Mouse (Mus musculus) myocyte (in vitro differentiated cells): ENCODE data around the gene Usp24.

Experiments
- CEBPB ChIP-seq: IDR thresholded peaks from 2 replicates; pipeline ENCODE4 v1.6.1; 2011; ENCODE audit warnings: mild to moderate bottlenecking, moderate library complexity; ENCODE audit not compliant: poor library complexity, insufficient read depth, severe bottlenecking
- E2F4 ChIP-seq: IDR thresholded peaks from one replicate; pipeline ENCODE4 v1.6.1; 2011; ENCODE audit warnings: mild to moderate bottlenecking, control low read depth, moderate library complexity; ENCODE audit not compliant: insufficient read depth
- MAX ChIP-seq: IDR thresholded peaks from one replicate; pipeline ENCODE4 v1.6.1; 2011; ENCODE audit warnings: low read depth, mild to moderate bottlenecking, control low read depth
- MYOG ChIP-seq, 3 experiments: IDR thresholded peaks; one replicate each; pipeline ENCODE4 v1.6.1; 2011; ENCODE audit warnings: control low read depth in 2 of 3, low read depth in 2 of 3, mild to moderate bottlenecking in 2 of 3; ENCODE audit not compliant: insufficient read length in 2 of 3, control insufficient read depth in 1 of 3, insufficient read depth in 1 of 3
- POLR2A ChIP-seq: IDR thresholded peaks from one replicate; pipeline ENCODE4 v1.6.1; 2011; ENCODE audit warnings: low read depth, mild to moderate bottlenecking, control low read depth, moderate library complexity; ENCODE audit not compliant: insufficient read length
- POLR2AphosphoS2 ChIP-seq: IDR thresholded peaks from one replicate; pipeline ENCODE4 v1.6.1; 2011; ENCODE audit warnings: low read depth, control low read depth; ENCODE audit not compliant: insufficient read length
- TCF12 ChIP-seq: IDR thresholded peaks from one replicate; pipeline ENCODE4 v1.6.1; 2011; ENCODE audit warnings: mild to moderate bottlenecking, control low read depth; ENCODE audit not compliant: poor library complexity, insufficient read depth, severe bottlenecking

- TF ChIP-seq CEBPB (no peak), MAX (no peak), POLR2A (no peak), E2F4 (no peak), MYOG (IDR thresholded peaks at IDR 0.05; ENCODE audit: control insufficient read depth in 1 of 3, insufficient read depth in 1 of 3, insufficient read length in 2 of 3, low read depth in 2 of 3) (no peak), TCF12 (no peak), POLR2AphosphoS2 (no peak)
Measured at GRCm38 (mm10) chr4:106313874-106314273, 2.1 kb upstream of the Usp24 start.
